Mouse (Mus musculus): ENCODE measurements around the gene B230217C12Rik. TPM values are rescaled to one million over a fixed set of nuclear protein-coding genes. Genes with fewer than 3 reads are reported as not detected.

B230217C12Rik gene
- polyA plus RNA-seq, 1 experiment from 2014 or later, result 43.8 TPM

GRCm38 (mm10) chr11:97838779-97839440, 1.7 kb upstream of the B230217C12Rik start:
- H3K36me3 ChIP-seq (ENCODE audit: control insufficient read depth, insufficient read depth, low read length), result peaks cover 18% of the 10 kb centered on the region
- no peak overlapping the region for H3K4me3 ChIP-seq (ENCODE audit: low read depth, low read length)
- no peak overlapping the region for H3K9ac ChIP-seq (ENCODE audit: low read depth, low read length)
- no peak overlapping the region for H3K4me2 ChIP-seq (ENCODE audit: low read length)
- ATAC-seq, result no peak
- H3K27me3 ChIP-seq (ENCODE audit: control insufficient read depth, insufficient read depth, low read depth, low read length), result no peaks in the 10 kb centered on the region
- WGBS, result 45% methylated on average over 10 of the region's 10 CpGs
- peaks cover 12% of the 10 kb centered on the region for H3K4me1 ChIP-seq (ENCODE audit: control insufficient read depth, insufficient read depth, low read length)
- no peaks in the 10 kb centered on the region for H3K9me3 ChIP-seq (replicated peaks; ENCODE audit: control insufficient read depth, low read length, poor library complexity, severe bottlenecking)
- H3K27ac ChIP-seq (ENCODE audit: low read length), result no peak overlapping the region; the same call in 1 of the 2 replicates

GRCm38 (mm10) chr11:97839441-97840134, 992 bp upstream of the B230217C12Rik start:
- 63% methylated on average over 11 of the region's 11 CpGs for WGBS
- H3K4me3 ChIP-seq (ENCODE audit: low read depth, low read length), result no peak overlapping the region
- H3K9me3 ChIP-seq (replicated peaks; ENCODE audit: control insufficient read depth, low read length, poor library complexity, severe bottlenecking), result no peaks in the 10 kb centered on the region
- H3K36me3 ChIP-seq (ENCODE audit: control insufficient read depth, insufficient read depth, low read length), result peaks cover 12% of the 10 kb centered on the region
- peaks cover 12% of the 10 kb centered on the region for H3K4me1 ChIP-seq (ENCODE audit: control insufficient read depth, insufficient read depth, low read length)
- H3K9ac ChIP-seq (ENCODE audit: low read depth, low read length), result no peak overlapping the region
- H3K27me3 ChIP-seq (ENCODE audit: control insufficient read depth, insufficient read depth, low read depth, low read length), result no peaks in the 10 kb centered on the region
- H3K4me2 ChIP-seq (ENCODE audit: low read length), result peak overlapping the region; percentile 67
- no peak for ATAC-seq
- peak overlapping the region; percentile 86 for H3K27ac ChIP-seq (ENCODE audit: low read length)

- Histone ChIP-seq H3K27me3 (ENCODE audit: control insufficient read depth, insufficient read depth, low read depth, low read length) (no peaks in the 10 kb centered on the region), H3K4me2 (ENCODE audit: low read length) (peak overlapping the region; percentile 67), H3K4me3 (ENCODE audit: low read depth, low read length) (peak overlapping the region; percentile 49), H3K4me1 (ENCODE audit: control insufficient read depth, insufficient read depth, low read length) (peaks cover 12% of the 10 kb centered on the region), H3K9me3 (replicated peaks; ENCODE audit: control insufficient read depth, low read length, poor library complexity, severe bottlenecking) (no peaks in the 10 kb centered on the region), H3K27ac (ENCODE audit: low read length) (peak overlapping the region; percentile 86), H3K36me3 (ENCODE audit: control insufficient read depth, insufficient read depth, low read length) (peaks cover 7% of the 10 kb centered on the region), H3K9ac (ENCODE audit: low read depth, low read length) (peak overlapping the region; percentile 65)
- no peak for ATAC-seq
- WGBS, result 68% methylated on average over 2 of the region's 2 CpGs
Measured at GRCm38 (mm10) chr11:97840135-97840490, 467 bp upstream of the B230217C12Rik start.

GRCm38 (mm10) chr11:97840991-97841661, 546 bp downstream of the B230217C12Rik start:
- ATAC-seq, result peak; percentile 94
- Histone ChIP-seq H3K36me3 (ENCODE audit: control insufficient read depth, insufficient read depth, low read length) (peaks cover 3% of the 10 kb centered on the region), H3K4me1 (ENCODE audit: control insufficient read depth, insufficient read depth, low read length) (peaks cover 12% of the 10 kb centered on the region), H3K4me2 (ENCODE audit: low read length) (peak overlapping the region; percentile 67), H3K4me3 (ENCODE audit: low read depth, low read length) (peak overlapping the region; percentile 49), H3K9ac (ENCODE audit: low read depth, low read length) (peak overlapping the region; percentile 65), H3K27ac (ENCODE audit: low read length) (peak overlapping the region; percentile 86), H3K27me3 (ENCODE audit: control insufficient read depth, insufficient read depth, low read depth, low read length) (no peaks in the 10 kb centered on the region), H3K9me3 (replicated peaks; ENCODE audit: control insufficient read depth, low read length, poor library complexity, severe bottlenecking) (no peaks in the 10 kb centered on the region)
- under 1% methylated on average over 22 of the region's 22 CpGs for WGBS

- WGBS, result 14% methylated on average over 4 of the region's 4 CpGs
- peak overlapping the region; percentile 49 for H3K4me3 ChIP-seq (ENCODE audit: low read depth, low read length)
- H3K9ac ChIP-seq (ENCODE audit: low read depth, low read length), result peak overlapping the region; percentile 60
- H3K4me1 ChIP-seq (ENCODE audit: control insufficient read depth, insufficient read depth, low read length), result peaks cover 12% of the 10 kb centered on the region
- H3K9me3 ChIP-seq (replicated peaks; ENCODE audit: control insufficient read depth, low read length, poor library complexity, severe bottlenecking), result no peaks in the 10 kb centered on the region
- peak overlapping the region; percentile 67 for H3K4me2 ChIP-seq (ENCODE audit: low read length)
- no peak for ATAC-seq
- H3K27me3 ChIP-seq (ENCODE audit: control insufficient read depth, insufficient read depth, low read depth, low read length), result no peaks in the 10 kb centered on the region
- peaks cover 3% of the 10 kb centered on the region for H3K36me3 ChIP-seq (ENCODE audit: control insufficient read depth, insufficient read depth, low read length)
- H3K27ac ChIP-seq (ENCODE audit: low read length), result peak overlapping the region; percentile 86
Measured at GRCm38 (mm10) chr11:97842001-97842400, 1.4 kb downstream of the B230217C12Rik start.

- H3K4me2 ChIP-seq (ENCODE audit: low read length), result no peak overlapping the region
- H3K4me1 ChIP-seq (ENCODE audit: control insufficient read depth, insufficient read depth, low read length), result no peaks in the 10 kb centered on the region
- ATAC-seq, result no peak
- no peaks in the 10 kb centered on the region for H3K9me3 ChIP-seq (replicated peaks; ENCODE audit: control insufficient read depth, low read length, poor library complexity, severe bottlenecking)
- H3K4me3 ChIP-seq (ENCODE audit: low read depth, low read length), result no peak overlapping the region
- H3K27ac ChIP-seq (ENCODE audit: low read length), result no peak overlapping the region
- WGBS, result 71% methylated on average over 6 of the region's 6 CpGs
- H3K9ac ChIP-seq (ENCODE audit: low read depth, low read length), result no peak overlapping the region
- no peaks in the 10 kb centered on the region for H3K27me3 ChIP-seq (ENCODE audit: control insufficient read depth, insufficient read depth, low read depth, low read length)
- H3K36me3 ChIP-seq (ENCODE audit: control insufficient read depth, insufficient read depth, low read length), result no peaks in the 10 kb centered on the region
Measured at GRCm38 (mm10) chr11:97850367-97850766, 9.8 kb downstream of the B230217C12Rik start.

- Histone ChIP-seq H3K27me3 (ENCODE audit: control insufficient read depth, insufficient read depth, low read depth, low read length) (no peaks in the 10 kb centered on the region), H3K9ac (ENCODE audit: low read depth, low read length) (no peak overlapping the region), H3K9me3 (replicated peaks; ENCODE audit: control insufficient read depth, low read length, poor library complexity, severe bottlenecking) (no peaks in the 10 kb centered on the region), H3K4me1 (ENCODE audit: control insufficient read depth, insufficient read depth, low read length) (no peaks in the 10 kb centered on the region), H3K4me2 (ENCODE audit: low read length) (no peak overlapping the region), H3K36me3 (ENCODE audit: control insufficient read depth, insufficient read depth, low read length) (no peaks in the 10 kb centered on the region), H3K4me3 (ENCODE audit: low read depth, low read length) (no peak overlapping the region), H3K27ac (ENCODE audit: low read length) (no peak overlapping the region)
- ATAC-seq, result no peak
- 93% methylated on average over 2 of the region's 2 CpGs for WGBS
Measured at GRCm38 (mm10) chr11:97851601-97852000, 11.0 kb downstream of the B230217C12Rik start.

GRCm38 (mm10) chr11:97855473-97855872, 14.9 kb downstream of the B230217C12Rik start:
- WGBS, result 88% methylated on average over 2 of the region's 2 CpGs

GRCm38 (mm10) chr11:97862148-97862547, 21.6 kb downstream of the B230217C12Rik start:
- Histone ChIP-seq H3K9me3 (replicated peaks; ENCODE audit: control insufficient read depth, low read length, poor library complexity, severe bottlenecking) (no peaks in the 10 kb centered on the region), H3K4me2 (ENCODE audit: low read length) (no peak overlapping the region), H3K36me3 (ENCODE audit: control insufficient read depth, insufficient read depth, low read length) (no peaks in the 10 kb centered on the region), H3K9ac (ENCODE audit: low read depth, low read length) (no peak overlapping the region), H3K27me3 (ENCODE audit: control insufficient read depth, insufficient read depth, low read depth, low read length) (no peaks in the 10 kb centered on the region), H3K4me3 (ENCODE audit: low read depth, low read length) (no peak overlapping the region), H3K27ac (ENCODE audit: low read length) (no peak overlapping the region), H3K4me1 (ENCODE audit: control insufficient read depth, insufficient read depth, low read length) (no peaks in the 10 kb centered on the region)
- 83% methylated on average over 2 of the region's 2 CpGs for WGBS
- ATAC-seq, result no peak

More at GRCm38 (mm10) chr11:97855473-97855872, 14.9 kb downstream of the B230217C12Rik start:
- Histone ChIP-seq H3K9me3 (replicated peaks; ENCODE audit: control insufficient read depth, low read length, poor library complexity, severe bottlenecking) (no peaks in the 10 kb centered on the region), H3K27ac (ENCODE audit: low read length) (no peak overlapping the region), H3K4me1 (ENCODE audit: control insufficient read depth, insufficient read depth, low read length) (no peaks in the 10 kb centered on the region), H3K27me3 (ENCODE audit: control insufficient read depth, insufficient read depth, low read depth, low read length) (no peaks in the 10 kb centered on the region), H3K4me2 (ENCODE audit: low read length) (no peak overlapping the region), H3K4me3 (ENCODE audit: low read depth, low read length) (no peak overlapping the region), H3K36me3 (ENCODE audit: control insufficient read depth, insufficient read depth, low read length) (no peaks in the 10 kb centered on the region), H3K9ac (ENCODE audit: low read depth, low read length) (no peak overlapping the region)
- ATAC-seq, result no peak

All from midbrain, embryonic 16.5 days (tissue).